Mouse (Mus musculus) adrenal gland, adult 8-10 months (tissue): ENCODE measurements at regions not wholly inside any gene's neighbourhood (a gene's known extent, or its start where the extent isn't known, plus 50 kb on each side); places are given as distances from the start of the nearest gene placed in this dataset.

Source experiments
- DNase-seq: peaks from one replicate; pipeline ENCODE4 v3.0.0; 2022

DNA sequence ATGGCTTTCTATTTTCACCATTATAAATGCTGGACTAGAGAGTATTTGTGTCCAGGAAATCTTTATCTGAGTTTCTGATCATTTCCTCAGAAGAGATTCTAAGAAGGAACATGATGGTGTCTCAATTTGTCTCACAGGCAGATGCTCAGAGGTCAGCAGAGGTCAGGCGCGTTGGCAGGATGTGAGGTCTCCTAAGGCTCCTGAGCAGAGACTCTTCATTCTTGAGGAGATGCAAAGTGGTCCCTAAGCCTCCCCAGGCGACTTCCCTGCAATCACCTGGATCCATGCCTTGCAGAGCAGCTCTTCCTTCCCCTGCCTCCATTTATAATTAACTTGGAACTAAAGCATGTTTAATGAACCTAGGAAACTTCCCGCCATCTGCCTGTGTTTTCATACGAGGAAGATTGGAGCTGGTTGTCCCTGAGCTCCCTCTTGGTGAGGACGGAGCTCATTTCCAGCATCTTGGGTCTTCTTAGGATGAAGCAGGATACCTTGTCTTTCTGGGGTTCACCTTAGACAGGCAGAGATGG lies 71.8 kb downstream of the Arf2 start:
- no peak for DNase-seq

DNA sequence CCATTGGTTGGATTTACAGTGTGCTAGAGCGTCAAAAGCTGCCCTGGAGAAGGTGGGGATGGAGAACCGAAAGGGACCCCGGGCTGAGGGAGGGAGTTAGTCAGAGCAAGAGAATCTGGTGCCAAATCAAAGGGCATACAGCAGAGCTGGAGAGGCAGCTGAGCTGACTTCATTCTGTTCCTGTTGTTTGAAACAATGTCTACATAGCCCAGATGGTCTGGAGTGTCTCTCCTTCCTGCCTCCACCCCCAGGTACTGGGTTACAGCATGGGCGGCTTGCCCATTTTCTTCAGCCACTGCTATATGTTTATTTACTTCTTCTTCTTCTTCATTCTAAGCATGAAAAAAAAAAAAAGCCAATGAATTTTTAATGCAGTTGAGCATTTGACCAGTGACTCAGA lies 78.7 kb downstream of the Arf2 start:
- DNase-seq = no peak

DNA sequence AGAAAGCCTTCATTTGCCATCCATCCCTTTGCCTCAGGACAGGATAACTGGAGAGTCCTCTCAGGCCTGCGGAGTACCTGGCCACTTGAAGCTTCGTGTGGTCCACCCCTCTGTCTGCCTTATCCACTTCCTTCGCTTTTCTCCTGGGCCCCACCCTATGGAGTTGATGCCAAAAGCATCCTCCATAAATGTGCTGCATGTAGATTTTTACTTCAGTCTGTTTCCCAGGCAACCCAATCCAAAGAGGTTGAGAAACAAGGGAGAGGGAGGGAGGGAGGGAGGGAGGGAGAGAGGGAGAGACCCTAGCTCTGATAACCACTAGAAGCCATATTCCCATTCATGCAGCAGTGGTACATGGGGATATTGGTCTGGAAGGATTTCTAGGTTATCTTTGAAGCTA lies 80.7 kb upstream of the Crhr1 start:
- DNase-seq = no peak

- no peak for DNase-seq
Observed at GRCm38 (mm10) chr11:104053242-104053641, 79.4 kb upstream of the Crhr1 start.

DNA sequence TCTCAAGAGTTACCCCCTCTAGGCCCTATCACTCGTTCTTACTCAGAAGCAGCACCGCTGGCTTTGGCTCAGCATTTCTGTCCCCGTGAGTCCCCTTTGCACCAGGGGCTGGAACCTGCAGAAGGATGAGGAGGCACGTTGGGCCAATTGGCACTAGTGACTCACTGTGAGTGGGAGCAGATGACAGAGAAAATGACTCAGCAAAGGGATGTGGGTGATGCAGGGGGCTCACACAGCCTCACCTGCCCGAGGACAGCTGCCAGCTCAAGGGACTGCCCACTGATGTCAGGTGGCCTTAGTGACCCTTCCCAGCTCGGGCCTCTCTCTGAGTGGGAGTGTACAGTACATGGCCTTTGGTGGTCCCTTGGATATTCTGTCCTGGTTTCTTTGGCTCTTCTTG lies 76.7 kb upstream of the Crhr1 start:
- DNase-seq = no peak

DNA sequence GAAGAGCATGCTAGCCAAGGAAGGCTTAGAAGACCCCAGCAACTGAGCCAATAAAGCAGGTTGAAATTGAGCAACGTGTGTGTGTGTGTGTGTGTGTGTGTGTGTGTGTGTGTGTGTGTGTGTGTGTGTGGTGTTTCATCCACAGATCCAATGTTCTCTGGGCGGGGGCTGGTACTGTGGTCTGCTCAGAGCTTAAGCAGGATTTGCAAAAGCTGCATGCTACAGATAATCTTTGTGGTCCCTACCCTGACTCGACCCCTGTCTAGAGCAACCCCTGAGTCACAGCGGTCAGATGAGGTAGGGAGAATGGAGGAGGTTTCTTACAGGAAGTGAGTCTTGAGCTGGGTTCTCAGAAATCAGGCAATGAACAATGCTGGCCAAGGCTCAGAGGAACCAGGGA lies 75.6 kb upstream of the Crhr1 start:
- no peak for DNase-seq

- no peak for DNase-seq
Observed at GRCm38 (mm10) chr11:104058600-104058999, 74.1 kb upstream of the Crhr1 start.

- DNase-seq = no peak
Observed at GRCm38 (mm10) chr11:104059085-104059484, 73.6 kb upstream of the Crhr1 start.

DNA sequence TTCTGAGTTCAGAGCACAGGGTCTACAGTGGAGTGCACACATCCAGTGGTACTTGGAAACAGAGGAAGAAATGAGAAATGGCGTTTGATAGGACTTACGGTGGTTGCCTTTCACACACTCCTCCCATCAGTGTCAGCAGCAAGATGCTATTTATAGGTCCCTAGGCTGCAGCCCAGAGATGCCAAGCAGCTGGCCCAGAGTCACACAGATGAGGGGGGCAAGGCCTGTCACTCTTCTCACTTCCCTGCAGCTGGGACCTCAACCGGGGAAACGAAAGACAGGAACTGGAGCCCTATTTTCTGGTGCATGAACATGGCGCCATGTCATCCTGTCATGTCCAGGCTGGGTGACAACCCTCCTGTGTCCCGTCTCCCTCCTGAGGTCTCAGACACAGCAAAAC lies 71.3 kb upstream of the Crhr1 start:
- DNase-seq = no peak

GRCm38 (mm10) chr11:104065181-104065580 lies 67.5 kb upstream of the Crhr1 start:
- DNase-seq = peak; percentile 5

DNA sequence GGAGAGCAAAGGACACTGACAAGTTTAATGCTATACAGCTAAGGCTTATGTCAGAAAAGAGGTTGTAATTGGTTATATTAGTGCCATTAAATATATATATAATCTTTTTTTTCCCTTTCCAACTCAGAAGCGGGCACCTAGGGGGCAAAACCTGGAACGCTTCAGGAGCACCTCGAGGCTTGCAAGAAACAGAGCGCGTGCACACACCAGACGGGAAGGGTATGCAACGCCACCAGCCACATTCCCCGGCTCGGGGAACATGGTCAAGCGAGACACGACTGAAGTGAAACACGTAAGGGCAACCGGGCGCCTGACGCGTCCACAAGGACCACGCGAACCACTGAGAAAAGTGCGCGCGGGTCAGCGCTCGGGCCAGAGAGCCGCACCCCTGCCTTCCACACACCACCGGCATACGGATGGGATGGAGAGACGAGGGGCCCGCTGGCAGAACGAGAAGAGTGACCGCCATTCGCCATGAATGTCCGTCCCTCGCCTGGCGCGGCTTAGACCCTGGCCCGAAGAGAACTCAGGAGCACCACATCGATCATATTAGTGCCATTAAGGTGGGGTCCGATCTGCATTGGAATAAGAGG lies 60.0 kb upstream of the Crhr1 start:
- no peak for DNase-seq

DNA sequence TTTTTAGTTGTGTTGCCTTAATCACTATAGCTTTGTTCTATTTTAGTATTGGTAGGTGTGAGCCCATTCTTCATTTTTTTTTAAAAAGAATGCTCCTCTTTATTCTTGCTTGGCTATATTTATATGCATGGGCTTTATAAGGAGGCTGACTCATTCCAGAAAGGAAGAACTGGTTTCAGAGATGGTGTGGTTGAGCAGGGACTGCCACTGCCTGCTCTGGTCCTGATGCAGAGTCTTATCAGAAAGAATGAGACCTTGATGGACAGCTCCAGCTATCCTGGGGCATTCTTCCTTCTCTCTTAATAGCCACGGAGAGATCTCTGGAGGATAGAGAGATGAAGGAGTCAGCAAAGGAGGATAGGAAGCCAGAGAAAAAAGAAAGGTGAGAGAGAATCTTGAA lies 57.9 kb upstream of the Crhr1 start:
- no peak for DNase-seq

DNA sequence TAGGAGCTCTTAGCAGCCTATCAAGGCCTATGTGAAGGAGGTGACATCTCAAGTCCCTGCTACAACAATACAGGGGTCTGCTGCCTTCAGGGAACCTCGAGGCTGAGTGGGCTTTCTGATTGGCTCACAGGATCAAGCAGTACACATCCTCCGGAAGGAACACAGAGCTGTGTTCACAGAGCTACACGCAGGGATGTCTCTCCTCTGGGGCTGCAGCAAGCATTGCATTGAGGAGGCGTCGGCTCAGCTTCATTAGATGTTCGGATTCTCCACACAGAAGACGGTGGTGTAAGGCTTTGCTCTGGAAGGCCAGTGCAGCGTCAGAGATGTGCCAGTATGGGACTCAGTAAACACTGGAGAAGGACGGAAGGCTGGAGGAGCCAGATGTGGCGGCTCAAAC lies 57.3 kb upstream of the Crhr1 start:
- DNase-seq = no peak

GRCm38 (mm10) chr11:104082083-104082482 lies 50.6 kb upstream of the Crhr1 start:
- no peak for DNase-seq
